Mouse (Mus musculus): ENCODE measurements at regions not wholly inside any gene's neighbourhood (a gene's known extent, or its start where the extent isn't known, plus 50 kb on each side); places are given as distances from the start of the nearest gene placed in this dataset.

GRCm38 (mm10) chr9:30770436-30771173, 151.6 kb downstream of the Adamts15 start:
- DNase-seq, result no peak

- no peak for DNase-seq
These were observed 152.9 kb downstream of the Adamts15 start for GRCm38 (mm10) chr9:30769435-30769729.

GRCm38 (mm10) chr9:30768665-30769434, 153.4 kb downstream of the Adamts15 start:
- DNase-seq, result no peak

GRCm38 (mm10) chr9:30766701-30767100, 155.6 kb downstream of the Adamts15 start:
- DNase-seq, result no peak

- no peak for DNase-seq
These were observed 156.1 kb downstream of the Adamts15 start for GRCm38 (mm10) chr9:30766171-30766570.

GRCm38 (mm10) chr9:30765017-30765569, 157.2 kb downstream of the Adamts15 start:
- no peak for DNase-seq

- no peak for DNase-seq
These were observed 159.3 kb downstream of the Adamts15 start for GRCm38 (mm10) chr9:30762913-30763312.

GRCm38 (mm10) chr9:30758121-30758520, 164.1 kb downstream of the Adamts15 start:
- DNase-seq, result no peak

- no peak for DNase-seq
These were observed 164.8 kb downstream of the Adamts15 start for GRCm38 (mm10) chr9:30757406-30757805.

GRCm38 (mm10) chr9:30756796-30757195, 165.5 kb downstream of the Adamts15 start:
- no peak for DNase-seq

GRCm38 (mm10) chr9:30755586-30755985, 166.7 kb downstream of the Adamts15 start:
- no peak for DNase-seq

- no peak for DNase-seq
These were observed 167.4 kb downstream of the Adamts15 start for GRCm38 (mm10) chr9:30754826-30755225.

- no peak for DNase-seq
These were observed 178.8 kb downstream of the Adamts15 start for GRCm38 (mm10) chr9:30743471-30743870.

- DNase-seq, result no peak
These were observed 179.7 kb downstream of the Adamts15 start for GRCm38 (mm10) chr9:30742471-30743098.

GRCm38 (mm10) chr9:30731687-30732086, 190.6 kb downstream of the Adamts15 start:
- no peak for DNase-seq

GRCm38 (mm10) chr9:30723364-30724070, 198.7 kb downstream of the Adamts15 start:
- DNase-seq, result no peak

- DNase-seq, result no peak
These were observed 200.4 kb downstream of the Adamts15 start for GRCm38 (mm10) chr9:30721861-30722260.

GRCm38 (mm10) chr9:30716421-30717170, 205.7 kb downstream of the Adamts15 start:
- no peak for DNase-seq

- no peak for DNase-seq
These were observed 212.1 kb downstream of the Adamts15 start for GRCm38 (mm10) chr9:30710131-30710530.

GRCm38 (mm10) chr9:30699848-30700247, 222.4 kb downstream of the Adamts15 start:
- DNase-seq, result peak; percentile 18

- DNase-seq, result no peak
These were observed 224.7 kb downstream of the Adamts15 start for GRCm38 (mm10) chr9:30697533-30697932.

GRCm38 (mm10) chr9:30668095-30668494, 241.2 kb downstream of the Snx19 start:
- no peak for DNase-seq
